Mouse (Mus musculus) gastrocnemius, postnatal 10 days (tissue): ENCODE data around the gene Lrrc55. TPM values are rescaled to one million over a fixed set of nuclear protein-coding genes. Genes with fewer than 3 reads are reported as not detected.
A peak's percentile ranks its signal among the peaks of the same experiment; 100 is the strongest.
"Not testable (repeated sequence)": the region's sequence is repeated elsewhere in the genome, so short reads cannot be mapped to it uniquely, and the experiment has no call there.

Source experiments
- DNase-seq: peaks from one replicate; pipeline ENCODE4 v3.0.0; 2021; ENCODE audit warnings: mixed read lengths
- long read RNA-seq, 2 experiments: library from polyadenylated mRNA; stranded (forward); transcript quantifications; one replicate each; pipeline ENCODE4 v2.0.0; 2021
- total RNA-seq, 2 experiments: library from RNA; stranded (reverse); gene quantifications; 2 replicates each; pipeline ENCODE4 v1.2.3; 2021

Lrrc55 gene
- 1 to 10 TPM; 5.9 to 6.8 TPM for total RNA-seq
- long read RNA-seq, experiment 1, partial matches to known transcripts = 0 of 2 reads
- long read RNA-seq, experiment 1, other reads (novel, unspliced or antisense) = 2 of 2 reads
- long read RNA-seq, experiment 2, partial matches to known transcripts = 0 of 2 reads
- long read RNA-seq, experiment 2, other reads (novel, unspliced or antisense) = 2 of 2 reads

DNA sequence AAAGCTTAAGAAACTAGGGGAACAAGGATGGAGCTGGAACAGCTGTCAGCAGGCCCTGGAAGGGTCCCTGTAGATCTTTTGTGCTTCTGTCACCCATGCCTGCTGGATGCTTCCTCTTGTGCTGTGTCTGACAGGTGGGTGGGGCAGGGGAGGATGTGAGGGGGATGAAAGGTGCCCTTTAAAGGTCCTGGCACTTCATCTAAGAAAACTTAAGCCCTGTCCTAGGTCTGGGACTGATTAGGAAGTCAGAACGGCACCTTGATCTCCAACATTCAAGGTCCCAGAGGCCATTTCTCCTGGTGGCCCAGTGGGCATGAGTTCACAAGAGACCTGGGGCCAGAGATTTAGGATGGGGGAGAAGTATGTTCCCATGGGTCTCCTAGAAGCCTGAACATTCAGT lies at the start of gene Lrrc55:
TSS of gene Lrrc55 (minus strand) at position 297 of the 400 bp plus-strand sequence.
- no peak for DNase-seq

DNA sequence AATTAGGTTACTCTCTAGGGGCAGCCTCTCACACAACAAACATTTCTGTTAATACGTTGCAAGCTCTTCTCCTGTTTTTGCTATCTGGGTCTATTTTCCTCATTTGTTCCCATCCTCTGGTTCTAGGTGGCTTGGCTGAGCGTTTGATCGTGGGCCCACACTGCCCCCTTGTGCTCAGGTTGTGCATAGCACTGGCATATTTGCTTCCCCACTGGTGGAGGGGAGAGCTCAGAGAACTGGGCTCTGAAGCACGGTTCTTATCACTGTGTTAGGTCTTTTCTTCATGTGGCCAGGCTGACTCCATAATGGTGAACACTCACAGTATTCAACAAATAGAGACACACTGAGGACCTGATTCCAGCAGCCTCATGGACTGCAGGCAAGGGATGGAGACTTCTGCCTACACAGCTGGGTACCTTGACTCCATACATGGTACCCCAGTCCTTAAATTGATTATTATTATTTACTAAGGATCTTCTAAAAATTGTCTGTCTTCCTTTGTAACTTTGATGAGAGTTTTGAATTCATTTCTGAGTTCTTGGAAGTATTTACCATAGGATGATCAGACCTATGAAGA lies 49.6 kb upstream of the Lrrc55 start:
- peak; percentile 84 for DNase-seq

DNA sequence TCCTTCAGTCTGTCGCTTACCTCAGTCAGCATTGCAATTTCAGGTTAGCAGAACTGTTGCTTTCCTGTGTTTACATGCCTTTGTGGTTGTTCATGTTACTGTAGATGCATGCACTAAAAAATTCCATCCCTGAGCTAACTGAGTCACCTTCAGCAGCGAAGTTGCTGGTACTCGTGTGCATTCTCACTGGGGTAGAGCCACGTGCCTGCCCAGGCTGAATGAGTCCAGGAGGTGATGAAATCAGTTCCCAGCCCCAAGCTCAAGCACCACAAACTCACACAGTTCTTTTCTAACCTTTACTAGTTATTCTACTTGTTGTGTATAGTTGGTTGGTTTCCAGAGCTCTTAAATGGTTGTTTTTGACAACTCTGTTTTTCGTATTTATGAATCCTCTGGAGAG lies 48.7 kb upstream of the Lrrc55 start:
- DNase-seq = no peak

DNA sequence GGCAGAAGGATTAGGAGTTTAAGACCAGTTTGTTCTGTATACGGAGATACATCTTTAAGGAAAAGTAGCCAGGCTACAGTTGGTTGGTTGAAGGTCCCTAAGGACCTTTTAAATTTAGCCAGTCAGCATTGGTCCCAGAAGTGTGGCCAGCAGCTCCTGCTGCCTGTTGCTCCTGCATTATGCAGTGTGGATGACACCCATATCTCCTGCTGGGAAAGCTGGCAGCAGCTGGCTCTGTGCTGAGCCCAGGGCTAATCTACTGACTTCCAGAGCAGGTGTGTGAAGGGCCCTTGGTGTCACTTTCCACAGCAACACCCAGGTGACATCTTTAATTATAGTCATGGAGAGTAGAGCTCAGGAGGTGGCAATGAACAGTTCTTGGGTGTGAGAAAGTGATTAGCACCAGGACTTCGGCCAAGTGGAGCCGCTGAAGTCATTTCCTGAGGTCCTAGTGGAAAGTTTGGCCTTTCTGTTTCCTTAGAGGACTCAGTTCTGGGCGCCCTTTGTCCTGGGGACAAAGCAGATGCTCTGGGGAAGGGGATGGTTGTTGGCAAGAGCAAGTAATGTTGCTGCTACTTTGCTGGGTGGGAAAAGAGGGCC lies 41.2 kb upstream of the Lrrc55 start:
- DNase-seq = no peak

DNA sequence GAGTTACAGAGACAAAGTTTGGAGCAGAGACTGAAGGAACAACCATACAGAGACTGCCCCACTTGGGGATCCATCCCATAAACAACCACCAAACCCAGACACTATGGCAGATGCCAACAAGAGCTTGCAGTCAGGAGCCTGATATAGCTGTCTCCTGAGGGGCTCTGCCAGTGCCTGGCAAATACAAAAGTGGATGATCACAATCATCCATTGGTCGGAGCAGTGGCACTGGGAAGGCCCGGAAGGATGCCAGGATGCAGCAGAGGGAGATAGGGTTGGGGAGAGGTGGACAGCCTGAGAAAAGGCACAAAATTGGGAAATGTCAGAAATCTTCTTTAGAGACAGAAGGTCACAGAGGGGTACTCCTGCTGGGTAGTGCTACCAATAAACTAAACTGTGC lies 40.2 kb upstream of the Lrrc55 start:
- DNase-seq = not testable (repeated sequence)

DNA sequence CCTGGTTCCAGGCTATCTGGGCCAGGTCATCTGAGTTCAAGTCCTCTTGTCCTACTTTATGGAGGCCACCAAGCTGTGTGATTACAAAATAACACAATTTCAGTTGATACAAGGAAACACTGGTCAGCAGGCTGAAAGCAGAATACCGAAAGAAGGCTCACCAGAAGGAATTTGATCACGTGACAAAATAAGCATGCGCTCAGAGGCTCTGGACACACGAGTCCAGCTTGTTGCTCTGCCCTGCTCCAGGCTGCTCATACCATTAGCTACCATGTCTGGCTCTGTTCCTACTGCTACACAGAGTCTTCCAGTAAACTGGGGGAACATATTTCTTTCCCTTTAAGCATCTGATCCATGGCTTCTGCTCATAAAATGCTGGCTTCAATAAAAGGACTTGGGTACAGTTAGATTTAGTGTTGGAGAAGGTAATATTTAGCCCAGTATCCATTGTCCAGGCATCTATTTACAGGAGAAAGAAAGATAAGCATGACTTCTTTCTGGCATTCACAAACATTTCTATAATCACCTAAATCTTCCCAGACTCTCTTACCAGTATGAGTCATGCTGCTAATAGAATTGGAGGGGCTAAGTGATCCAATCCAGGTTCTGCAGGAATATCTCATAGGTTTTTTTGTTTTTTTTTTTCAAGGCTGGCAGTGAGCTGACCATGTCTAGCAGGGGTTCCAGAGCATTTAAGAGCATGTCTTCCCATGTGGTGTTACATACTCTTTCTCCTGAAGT lies 33.9 kb upstream of the Lrrc55 start:
- DNase-seq = no peak

DNA sequence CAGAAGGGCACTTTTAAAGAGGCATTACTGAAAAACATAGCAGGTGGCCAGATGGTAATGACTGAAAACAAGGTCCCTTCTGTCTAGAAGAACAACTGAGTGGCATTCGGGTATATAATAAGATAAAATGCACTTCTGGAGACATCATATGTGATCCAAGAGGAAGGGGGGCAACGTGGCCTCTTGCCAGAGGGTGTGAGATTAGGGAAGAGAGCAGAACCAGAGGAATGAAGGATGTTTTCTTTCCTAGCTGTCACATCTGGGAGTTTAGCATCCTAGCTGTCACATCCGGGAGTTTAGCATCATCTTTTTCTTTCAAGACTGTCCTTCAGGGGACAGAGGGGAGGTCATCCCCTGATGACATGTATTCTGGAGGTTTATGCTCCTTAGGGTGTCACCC lies 32.6 kb upstream of the Lrrc55 start:
- DNase-seq = no peak

DNA sequence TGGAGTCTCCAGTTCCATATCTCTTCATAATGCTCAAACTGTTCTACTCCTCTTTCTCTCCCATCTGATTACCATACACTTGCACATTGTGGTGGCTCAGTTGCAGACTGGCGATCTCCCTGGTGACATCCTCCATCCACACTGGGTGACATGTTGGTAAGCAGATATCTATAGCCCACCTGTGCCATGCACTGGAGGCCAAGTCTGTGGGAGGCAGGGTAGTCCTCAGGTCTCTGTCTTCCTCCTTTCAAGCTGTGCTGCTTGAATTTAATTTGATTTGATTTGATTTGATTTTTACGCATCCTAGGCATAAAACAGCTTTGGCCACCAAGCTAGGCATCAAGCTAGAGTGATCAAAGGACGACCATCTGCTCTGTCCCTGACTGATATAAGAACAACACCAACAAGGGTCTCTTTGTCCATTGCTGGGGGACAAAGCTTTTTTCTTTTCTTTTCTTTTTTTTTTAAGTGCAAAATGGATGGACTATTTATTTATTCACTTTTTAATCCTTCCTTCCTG lies 30.9 kb upstream of the Lrrc55 start:
- no peak for DNase-seq

DNA sequence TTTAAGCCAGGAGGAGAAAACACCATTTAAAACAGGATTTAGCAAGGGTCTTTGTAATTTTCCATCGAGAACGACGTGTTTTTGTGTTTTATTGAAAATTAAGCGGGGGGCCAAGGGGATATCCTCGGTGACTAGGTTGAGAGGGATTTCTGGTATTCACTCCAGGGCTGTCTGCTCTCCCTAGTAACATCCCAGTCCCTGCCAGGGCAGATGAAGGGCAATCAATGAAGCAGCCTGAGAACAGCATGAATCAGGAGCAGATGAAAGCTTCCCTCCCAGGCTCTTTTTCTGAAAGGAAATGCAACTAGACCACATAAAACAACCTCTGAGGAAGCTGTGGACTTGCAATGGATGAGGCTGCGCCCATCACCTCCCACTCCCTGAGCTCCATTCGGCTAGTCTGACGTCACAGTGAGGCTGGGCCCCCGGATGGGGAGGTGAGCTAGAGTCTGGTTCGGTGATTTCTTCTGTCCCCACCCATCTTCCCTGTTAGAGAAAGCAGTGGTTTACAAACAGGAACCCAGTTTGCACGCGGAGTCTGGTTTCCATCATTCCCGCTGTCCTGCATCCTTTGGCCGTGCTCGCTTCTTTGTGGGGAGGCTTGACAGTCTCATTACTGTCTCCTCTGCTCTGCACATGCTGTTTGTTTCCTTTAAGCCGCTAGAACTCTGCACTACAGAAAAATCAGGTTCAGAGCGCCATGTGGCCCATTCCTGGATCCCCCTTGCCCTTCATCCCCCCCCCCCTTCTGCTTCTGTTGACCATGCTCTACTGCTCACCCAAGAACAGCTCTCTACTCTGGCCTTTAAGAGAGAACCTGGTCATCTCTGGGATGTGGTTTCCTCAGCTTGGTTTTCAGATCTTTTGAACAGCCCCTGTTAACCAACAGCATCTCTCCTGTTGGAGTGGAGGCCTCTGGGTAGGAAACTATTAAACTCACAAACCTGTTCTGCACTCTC lies 27.5 kb upstream of the Lrrc55 start:
- no peak for DNase-seq

DNA sequence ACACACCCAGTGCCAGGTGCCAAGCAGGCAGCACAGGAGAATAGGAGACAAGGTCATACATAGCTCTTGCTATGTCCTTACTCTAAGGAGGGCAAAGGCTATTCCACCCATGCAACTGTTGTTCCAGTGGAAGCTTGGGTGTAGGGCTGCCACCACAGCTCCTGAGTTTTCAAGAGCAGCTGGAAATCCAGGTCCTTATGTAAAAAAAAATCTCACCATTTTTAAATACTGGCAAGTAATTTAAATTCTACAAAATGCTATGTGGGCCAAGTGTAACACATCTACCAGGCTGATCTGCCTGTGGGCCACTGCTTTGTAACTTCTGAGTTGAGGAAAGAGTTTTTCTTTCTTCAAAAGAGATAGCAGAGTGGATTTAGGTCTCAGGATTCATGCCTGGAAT lies 19.6 kb upstream of the Lrrc55 start:
- no peak for DNase-seq

DNA sequence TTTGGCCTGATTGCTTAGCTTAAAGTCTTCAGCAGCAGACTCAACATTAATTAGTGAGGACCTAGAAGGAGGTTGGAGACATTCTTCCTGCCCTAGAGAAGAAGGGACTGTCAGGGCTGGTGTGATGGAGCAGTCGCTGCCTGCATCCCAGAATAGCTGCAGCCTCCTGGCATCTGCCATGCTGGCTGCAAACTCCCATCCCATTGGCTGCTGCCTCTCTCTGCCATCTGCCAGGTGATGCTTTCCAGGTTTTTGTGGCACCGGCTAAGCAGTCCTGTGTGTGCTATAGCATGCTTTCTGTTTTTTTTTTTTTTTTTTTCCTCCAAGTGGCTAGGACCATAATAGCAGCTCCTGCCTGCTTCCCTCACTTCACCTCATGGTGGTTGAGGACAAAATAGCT lies 16.7 kb upstream of the Lrrc55 start:
- DNase-seq = no peak

DNA sequence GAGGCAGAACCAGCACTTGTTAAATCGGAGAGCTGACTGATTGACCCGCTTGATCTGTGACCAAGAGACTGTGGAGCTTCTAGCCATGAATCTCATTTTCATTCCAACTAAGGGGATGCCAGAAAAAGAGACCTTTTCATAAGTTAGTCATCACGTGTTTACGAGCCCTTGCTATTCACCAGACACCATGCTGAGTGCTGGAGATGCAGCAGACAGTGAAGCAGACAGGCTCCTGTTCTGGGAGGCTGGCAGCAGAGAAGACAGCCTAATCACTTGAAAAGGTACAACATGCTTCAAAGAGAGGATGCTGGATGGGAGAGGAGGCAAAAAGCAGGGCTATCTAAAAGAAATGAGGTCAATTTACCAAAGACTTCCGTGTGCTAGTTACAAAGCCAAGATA lies 12.3 kb upstream of the Lrrc55 start:
- DNase-seq = no peak

DNA sequence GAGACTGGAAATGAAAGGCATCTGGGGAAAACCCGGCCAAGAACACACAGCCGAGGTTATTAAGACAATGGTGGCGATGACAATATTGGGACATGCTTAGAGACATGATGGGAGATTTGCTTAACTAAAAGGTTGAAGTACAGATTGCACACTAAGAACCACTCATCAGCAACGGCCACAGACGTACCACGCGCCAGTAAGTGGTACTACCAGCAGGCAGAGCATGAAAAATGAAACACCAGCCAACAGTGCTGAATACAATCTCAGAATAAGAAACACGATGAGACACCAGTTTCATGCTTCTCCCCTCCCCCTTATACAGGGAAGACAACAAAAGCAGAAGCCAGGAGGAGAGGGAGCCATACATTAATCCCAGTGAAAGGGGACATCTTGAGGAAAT lies 8.2 kb upstream of the Lrrc55 start:
- no peak for DNase-seq

DNA sequence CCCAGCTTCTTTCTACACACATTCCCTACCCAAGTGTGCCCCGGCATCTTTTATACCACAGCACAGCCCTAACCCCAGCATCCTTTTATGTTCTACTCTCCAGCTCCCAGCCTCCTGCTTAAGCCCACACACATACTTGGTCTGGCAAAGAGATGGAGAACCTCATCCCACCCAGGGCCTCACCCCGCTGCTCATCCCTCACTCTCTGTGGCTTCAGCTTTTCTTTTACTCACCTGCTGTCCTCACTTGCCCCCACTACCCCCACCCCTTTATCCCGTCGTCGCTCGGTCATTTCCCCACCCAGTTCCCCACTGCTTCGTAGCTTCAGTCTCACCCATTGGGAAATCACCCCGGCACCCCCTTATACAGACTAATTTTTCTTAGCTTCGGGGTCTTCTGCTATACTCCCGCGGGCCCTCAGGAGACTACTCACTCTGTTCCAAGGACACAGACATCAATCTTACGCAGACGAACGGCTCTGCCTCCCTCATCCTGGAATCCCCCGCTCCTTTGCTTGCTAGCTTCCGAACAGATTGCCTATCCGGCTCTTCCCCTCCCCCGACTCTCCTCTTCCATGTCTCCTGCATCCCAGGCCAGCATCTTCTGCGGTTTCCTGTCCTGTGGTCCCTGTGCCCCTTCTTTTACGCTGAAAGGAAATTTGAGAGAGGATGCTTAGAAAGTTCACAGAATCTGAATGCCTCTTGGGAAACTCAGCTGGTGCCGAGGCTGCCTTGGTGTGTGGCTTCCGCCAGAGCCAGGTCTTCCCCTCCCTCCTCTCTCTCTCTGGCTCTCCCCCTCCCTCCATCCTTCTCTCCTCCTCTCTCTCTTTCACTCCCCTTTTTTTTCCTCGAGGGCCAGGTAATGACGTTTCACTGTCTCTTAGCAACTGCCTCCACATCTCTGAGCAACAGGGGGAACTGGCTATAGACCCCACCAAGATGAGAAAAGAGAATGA lies 1.3 kb upstream of the Lrrc55 start:
- DNase-seq = no peak

DNA sequence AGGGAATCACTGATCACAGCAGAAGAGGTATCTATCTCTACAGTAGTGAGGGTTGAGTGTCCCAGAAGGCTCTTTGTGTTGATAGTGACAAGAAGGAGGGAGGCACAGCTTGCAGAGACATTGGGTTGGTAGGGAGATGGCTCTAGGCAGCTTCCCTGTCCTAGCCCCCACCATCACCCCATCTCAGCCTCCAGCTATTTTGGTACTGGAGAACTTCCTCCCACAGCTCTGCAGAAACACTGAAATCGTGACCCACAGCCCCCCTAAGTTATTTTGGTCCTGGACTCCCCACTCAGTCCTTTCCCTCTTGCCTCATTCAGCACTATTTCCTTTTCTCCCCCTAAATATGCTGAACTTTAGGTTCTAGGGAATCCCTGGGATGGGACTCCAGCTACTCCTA lies 2.4 kb downstream of the Lrrc55 start:
- DNase-seq = no peak

DNA sequence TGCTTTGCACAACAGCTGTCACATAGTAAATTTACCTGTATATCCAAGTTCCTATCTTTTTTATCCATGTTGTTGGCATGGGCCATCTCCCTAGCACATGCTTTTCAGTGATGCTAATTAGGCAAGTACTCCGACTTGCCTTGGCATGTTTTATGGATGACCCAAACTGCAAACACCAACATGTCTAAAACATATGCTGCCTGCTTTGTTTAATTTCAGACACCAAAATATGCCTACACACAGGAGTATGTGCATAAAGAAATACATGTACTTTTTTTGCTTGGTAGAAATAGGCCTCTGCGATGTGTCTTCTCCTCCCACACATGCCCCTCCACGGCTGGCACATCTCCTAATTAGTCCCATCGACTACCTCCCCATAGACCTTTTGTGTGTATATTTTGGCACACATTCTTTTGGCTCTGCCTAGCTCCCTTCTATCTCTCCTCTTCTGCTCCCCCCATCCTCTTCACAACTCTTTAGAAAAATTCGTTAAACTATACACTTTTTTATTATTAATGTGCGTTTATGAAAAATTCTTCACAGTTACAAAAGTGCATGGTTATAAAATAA lies 9.3 kb downstream of the Lrrc55 start:
- no peak for DNase-seq

DNA sequence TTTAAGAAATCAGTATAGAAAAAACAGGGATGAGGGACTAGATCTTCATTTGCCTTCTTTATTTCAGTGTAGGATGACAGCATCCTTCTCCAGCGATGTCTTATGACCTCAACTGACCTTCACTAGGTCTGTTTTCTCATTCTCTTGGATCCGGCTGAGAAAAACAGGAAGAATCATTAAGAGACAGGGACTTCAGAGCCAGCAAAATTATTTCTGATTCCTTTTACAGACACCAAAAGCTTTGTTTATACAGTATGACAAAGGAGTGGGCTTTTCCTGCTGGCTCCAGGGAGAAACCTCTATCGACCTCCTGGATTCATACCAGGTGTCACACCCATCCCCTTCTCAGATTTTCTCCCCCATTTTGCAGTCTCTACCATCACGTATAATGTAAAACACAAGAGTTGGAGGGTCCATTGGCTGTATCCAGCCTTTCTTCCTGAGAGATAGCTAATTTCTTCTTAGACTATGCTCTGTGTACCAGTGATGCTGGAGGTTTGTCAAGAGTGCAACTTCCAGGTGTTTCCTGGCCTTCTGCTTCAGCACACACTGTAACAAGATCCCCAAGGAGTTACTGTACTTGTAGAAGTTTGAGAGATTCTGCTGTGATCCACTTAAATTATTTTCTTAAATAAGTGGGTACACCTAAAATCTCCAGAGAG lies 18.7 kb downstream of the Lrrc55 start:
- no peak for DNase-seq

DNA sequence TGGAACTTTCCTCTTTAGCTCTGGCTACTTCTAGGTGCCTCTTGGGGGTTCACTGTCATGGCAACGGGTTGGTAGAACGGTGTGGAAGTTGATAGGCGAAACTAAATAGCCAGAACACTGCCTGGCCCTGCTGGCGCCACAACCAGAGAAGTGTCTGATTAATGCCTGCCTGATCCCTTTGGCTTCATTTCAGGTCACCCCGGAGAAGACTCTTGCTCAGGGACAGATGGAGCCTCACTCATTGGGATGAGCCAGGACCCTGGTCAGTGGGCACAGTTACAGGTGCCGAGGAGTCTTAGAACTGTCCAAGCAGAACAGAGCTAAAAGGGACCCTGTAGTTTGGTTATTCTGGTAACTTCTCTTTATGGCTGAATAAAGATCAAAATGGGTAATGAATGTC lies 23.5 kb downstream of the Lrrc55 start:
- no peak for DNase-seq

DNA sequence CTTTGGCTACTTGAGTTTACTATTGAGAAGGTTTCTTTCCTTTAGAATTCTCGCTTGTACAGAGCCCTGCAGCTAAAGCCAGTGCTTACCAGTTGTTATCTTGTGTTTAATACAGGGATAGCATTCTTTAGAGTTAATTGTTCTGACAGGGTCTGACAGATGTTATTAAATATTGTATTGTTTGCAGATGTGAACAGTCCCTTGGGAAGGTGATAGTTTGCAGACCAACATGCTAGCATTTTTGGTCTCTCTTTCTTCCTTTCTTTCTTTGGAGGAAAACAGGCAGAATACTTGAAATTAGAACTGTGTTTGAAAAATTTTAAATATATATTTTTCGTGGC lies 24.3 kb downstream of the Lrrc55 start:
- no peak for DNase-seq
